Mouse (Mus musculus): ENCODE measurements around the gene Ntpcr. TPM values are rescaled to one million over a fixed set of nuclear protein-coding genes. Genes with fewer than 3 reads are reported as not detected.

Ntpcr gene
- polyA plus RNA-seq, 1 experiment from 2014 or later = 32.7 TPM

GRCm38 (mm10) chr8:125756391-125757105 lies 26.8 kb downstream of the Ntpcr start:
- Histone ChIP-seq H3K27ac (peak overlapping the region; percentile 21; the same call in 1 of the 2 replicates), H3K9ac (no peak overlapping the region), H3K4me2 (no peak overlapping the region), H3K36me3 (no peaks in the 10 kb centered on the region), H3K4me1 (peaks cover 12% of the 10 kb centered on the region), H3K9me3 (no peaks in the 10 kb centered on the region), H3K27me3 (no peaks in the 10 kb centered on the region), H3K4me3 (no peak overlapping the region)
- peak; percentile 37; the same call in 1 of the 2 replicates for ATAC-seq (ENCODE audit: borderline replicate concordance, extremely low read depth, low FRiP score, low TSS enrichment)
- WGBS = 43% methylated on average over 9 of the region's 9 CpGs

- no peak for ATAC-seq (ENCODE audit: borderline replicate concordance, extremely low read depth, low FRiP score, low TSS enrichment)
- peak overlapping the region; percentile 21; the same call in 1 of the 2 replicates for H3K27ac ChIP-seq
- WGBS = 57% methylated on average over 1 of the region's 1 CpGs
These were observed 27.3 kb downstream of the Ntpcr start for GRCm38 (mm10) chr8:125757106-125757496.

GRCm38 (mm10) chr8:125759022-125759421 lies 29.3 kb downstream of the Ntpcr start:
- no peak overlapping the region for H3K4me3 ChIP-seq
- ATAC-seq (ENCODE audit: borderline replicate concordance, extremely low read depth, low FRiP score, low TSS enrichment) = no peak
- no peaks in the 10 kb centered on the region for H3K36me3 ChIP-seq
- WGBS = 50% methylated on average over 10 of the region's 10 CpGs
- H3K9ac ChIP-seq = no peak overlapping the region
- H3K27me3 ChIP-seq = no peaks in the 10 kb centered on the region
- no peak overlapping the region for H3K27ac ChIP-seq
- no peaks in the 10 kb centered on the region for H3K9me3 ChIP-seq
- H3K4me1 ChIP-seq = peaks cover 12% of the 10 kb centered on the region
- H3K4me2 ChIP-seq = no peak overlapping the region

More at GRCm38 (mm10) chr8:125757106-125757496, 27.3 kb downstream of the Ntpcr start:
- Histone ChIP-seq H3K4me1 (peaks cover 12% of the 10 kb centered on the region), H3K4me3 (no peak overlapping the region), H3K27me3 (no peaks in the 10 kb centered on the region), H3K4me2 (no peak overlapping the region), H3K36me3 (no peaks in the 10 kb centered on the region), H3K9ac (no peak overlapping the region), H3K9me3 (no peaks in the 10 kb centered on the region)

GRCm38 (mm10) chr8:125763066-125763786 lies 33.5 kb downstream of the Ntpcr start:
- no peak overlapping the region for H3K27ac ChIP-seq
- no peaks in the 10 kb centered on the region for H3K36me3 ChIP-seq
- 84% methylated on average over 16 of the region's 16 CpGs for WGBS
- ATAC-seq (ENCODE audit: borderline replicate concordance, extremely low read depth, low FRiP score, low TSS enrichment) = no peak; the same call in 1 of the 2 replicates
- H3K4me3 ChIP-seq = no peak overlapping the region
- no peaks in the 10 kb centered on the region for H3K27me3 ChIP-seq
- no peak overlapping the region for H3K4me2 ChIP-seq
- H3K9me3 ChIP-seq = no peaks in the 10 kb centered on the region
- H3K9ac ChIP-seq = no peak overlapping the region
- H3K4me1 ChIP-seq = no peaks in the 10 kb centered on the region

- H3K4me2 ChIP-seq = no peak overlapping the region
- no peak overlapping the region for H3K27ac ChIP-seq
- no peaks in the 10 kb centered on the region for H3K9me3 ChIP-seq
- no peaks in the 10 kb centered on the region for H3K4me1 ChIP-seq
- H3K4me3 ChIP-seq = no peak overlapping the region
- ATAC-seq (ENCODE audit: borderline replicate concordance, extremely low read depth, low FRiP score, low TSS enrichment) = no peak
- H3K36me3 ChIP-seq = no peaks in the 10 kb centered on the region
- H3K9ac ChIP-seq = no peak overlapping the region
- 81% methylated on average over 10 of the region's 10 CpGs for WGBS
- no peaks in the 10 kb centered on the region for H3K27me3 ChIP-seq
These were observed 38.3 kb downstream of the Ntpcr start for GRCm38 (mm10) chr8:125768079-125768478.

GRCm38 (mm10) chr8:125772300-125772699 lies 42.5 kb downstream of the Ntpcr start:
- H3K27me3 ChIP-seq = no peaks in the 10 kb centered on the region
- no peak overlapping the region for H3K27ac ChIP-seq
- no peaks in the 10 kb centered on the region for H3K9me3 ChIP-seq
- no peak overlapping the region for H3K9ac ChIP-seq
- H3K36me3 ChIP-seq = no peaks in the 10 kb centered on the region
- 0 out of 2 replicates have a peak, but pooled peaks cover 5% of the 10 kb centered on the region for H3K4me1 ChIP-seq
- H3K4me3 ChIP-seq = no peak overlapping the region
- H3K4me2 ChIP-seq = no peak overlapping the region
- 19% methylated on average over 2 of the region's 2 CpGs for WGBS
- no peak for ATAC-seq (ENCODE audit: borderline replicate concordance, extremely low read depth, low FRiP score, low TSS enrichment)

GRCm38 (mm10) chr8:125773281-125773803 lies 43.6 kb downstream of the Ntpcr start:
- ATAC-seq (ENCODE audit: borderline replicate concordance, extremely low read depth, low FRiP score, low TSS enrichment) = no peak

GRCm38 (mm10) chr8:125775031-125775430 lies 45.3 kb downstream of the Ntpcr start:
- Histone ChIP-seq H3K9me3 (no peaks in the 10 kb centered on the region), H3K27me3 (no peaks in the 10 kb centered on the region), H3K9ac (no peak overlapping the region), H3K27ac (no peak overlapping the region), H3K4me2 (no peak overlapping the region), H3K4me3 (no peak overlapping the region), H3K4me1 (peaks cover 14% of the 10 kb centered on the region; the same call in 1 of the 2 replicates), H3K36me3 (no peaks in the 10 kb centered on the region)
- ATAC-seq (ENCODE audit: borderline replicate concordance, extremely low read depth, low FRiP score, low TSS enrichment) = no peak
- 67% methylated on average over 3 of the region's 3 CpGs for WGBS

More at GRCm38 (mm10) chr8:125773281-125773803, 43.6 kb downstream of the Ntpcr start:
- Histone ChIP-seq H3K4me3 (no peak overlapping the region), H3K27me3 (no peaks in the 10 kb centered on the region), H3K36me3 (no peaks in the 10 kb centered on the region), H3K27ac (no peak overlapping the region), H3K4me2 (no peak overlapping the region), H3K9ac (no peak overlapping the region), H3K9me3 (no peaks in the 10 kb centered on the region), H3K4me1 (peaks cover 14% of the 10 kb centered on the region; the same call in 1 of the 2 replicates)
- 59% methylated on average over 7 of the region's 7 CpGs for WGBS

- Histone ChIP-seq H3K4me3 (no peak overlapping the region), H3K27me3 (no peaks in the 10 kb centered on the region), H3K4me2 (no peak overlapping the region), H3K36me3 (no peaks in the 10 kb centered on the region), H3K9ac (no peak overlapping the region), H3K27ac (no peak overlapping the region), H3K4me1 (peaks cover 19% of the 10 kb centered on the region), H3K9me3 (no peaks in the 10 kb centered on the region)
- ATAC-seq (ENCODE audit: borderline replicate concordance, extremely low read depth, low FRiP score, low TSS enrichment) = no peak
- WGBS = 91% methylated on average over 3 of the region's 3 CpGs
These were observed 46.6 kb downstream of the Ntpcr start for GRCm38 (mm10) chr8:125776314-125776713.

- H3K4me2 ChIP-seq = no peak overlapping the region
- H3K36me3 ChIP-seq = no peaks in the 10 kb centered on the region
- no peak overlapping the region for H3K9ac ChIP-seq
- peaks cover 19% of the 10 kb centered on the region for H3K4me1 ChIP-seq
- H3K27me3 ChIP-seq = no peaks in the 10 kb centered on the region
- no peaks in the 10 kb centered on the region for H3K9me3 ChIP-seq
- H3K27ac ChIP-seq = no peak overlapping the region
- ATAC-seq (ENCODE audit: borderline replicate concordance, extremely low read depth, low FRiP score, low TSS enrichment) = no peak
- H3K4me3 ChIP-seq = no peak overlapping the region
- WGBS = 43% methylated on average over 6 of the region's 6 CpGs
These were observed 47.0 kb downstream of the Ntpcr start for GRCm38 (mm10) chr8:125776800-125777199.

- H3K9me3 ChIP-seq = no peaks in the 10 kb centered on the region
- no peak for ATAC-seq (ENCODE audit: borderline replicate concordance, extremely low read depth, low FRiP score, low TSS enrichment)
- 37% methylated on average over 12 of the region's 12 CpGs for WGBS
- H3K4me2 ChIP-seq = no peak overlapping the region
- H3K4me1 ChIP-seq = peaks cover 19% of the 10 kb centered on the region
- H3K27ac ChIP-seq = peak overlapping the region; percentile 42; the same call in 1 of the 2 replicates
- H3K27me3 ChIP-seq = no peaks in the 10 kb centered on the region
- no peak overlapping the region for H3K9ac ChIP-seq
- no peak overlapping the region for H3K4me3 ChIP-seq
- no peaks in the 10 kb centered on the region for H3K36me3 ChIP-seq
These were observed 47.9 kb downstream of the Ntpcr start for GRCm38 (mm10) chr8:125777478-125778164.
